Mouse (Mus musculus) heart, adult 11 months (tissue): ENCODE data around the gene Dcaf8.

Experiments
- DNase-seq: peaks from one replicate; pipeline ENCODE4 v3.0.0; 2022

Dcaf8 gene

DNA sequence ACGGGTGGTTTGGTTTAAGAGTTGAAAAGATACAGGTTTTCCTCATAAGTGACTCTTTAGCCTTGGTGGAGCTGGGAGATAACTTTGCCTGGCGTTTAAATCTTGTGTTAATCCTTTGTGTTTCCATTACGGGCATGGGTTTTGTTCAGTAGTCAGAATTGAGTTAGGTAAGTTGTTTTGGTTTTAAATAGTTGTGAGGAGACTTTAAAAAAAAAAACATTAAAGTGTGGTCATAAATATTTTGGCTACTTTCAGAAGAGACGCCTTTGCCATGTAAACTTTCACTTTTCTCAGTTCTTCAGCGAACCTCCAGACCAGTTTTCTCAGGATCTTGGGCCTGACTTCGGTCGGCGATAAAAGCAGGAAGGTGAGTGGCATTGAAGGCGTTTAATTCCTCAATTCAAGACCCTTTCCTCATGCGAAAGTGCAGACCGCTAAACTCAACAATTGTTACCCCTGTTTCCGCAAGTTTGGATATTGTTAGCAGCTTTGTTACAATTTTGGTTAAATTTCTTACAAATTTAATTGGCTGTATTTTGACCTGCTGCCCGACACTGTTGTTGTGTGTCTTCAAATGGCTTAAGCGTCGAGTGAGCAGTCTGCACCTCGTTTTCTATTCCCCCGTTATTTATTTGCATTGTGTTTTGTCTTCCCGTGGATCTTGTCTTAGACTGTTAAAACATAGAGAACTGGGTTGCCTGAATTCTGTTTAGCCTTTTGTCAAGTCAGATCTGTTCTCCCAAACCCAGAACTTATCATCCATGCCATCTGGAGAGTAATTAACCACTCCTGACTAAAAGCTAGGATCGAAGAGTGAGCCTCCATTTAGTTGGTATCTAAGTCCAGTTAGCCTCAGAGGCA, 1.3 kb downstream of the Dcaf8 start:
- no peak for DNase-seq

DNA sequence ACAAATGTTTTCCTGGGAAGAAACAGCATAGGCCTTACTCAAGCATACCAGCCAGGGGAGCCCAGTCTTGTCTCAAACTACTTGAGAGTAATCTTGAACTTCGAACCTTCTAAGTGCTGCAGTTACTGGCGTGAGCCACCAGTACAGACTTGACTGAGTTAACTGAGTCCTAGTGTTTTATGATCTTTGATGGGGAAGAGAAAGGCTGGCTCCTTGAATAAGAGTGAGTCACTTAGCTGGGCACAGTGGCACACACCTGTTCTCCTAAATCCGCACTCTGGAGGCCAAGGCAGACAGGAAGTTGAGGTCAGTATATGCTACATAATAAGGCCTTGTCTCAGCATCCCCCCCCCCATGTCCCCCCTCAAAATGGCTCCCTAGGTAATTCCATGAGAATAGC, 6.7 kb downstream of the Dcaf8 start:
- DNase-seq = no peak

DNA sequence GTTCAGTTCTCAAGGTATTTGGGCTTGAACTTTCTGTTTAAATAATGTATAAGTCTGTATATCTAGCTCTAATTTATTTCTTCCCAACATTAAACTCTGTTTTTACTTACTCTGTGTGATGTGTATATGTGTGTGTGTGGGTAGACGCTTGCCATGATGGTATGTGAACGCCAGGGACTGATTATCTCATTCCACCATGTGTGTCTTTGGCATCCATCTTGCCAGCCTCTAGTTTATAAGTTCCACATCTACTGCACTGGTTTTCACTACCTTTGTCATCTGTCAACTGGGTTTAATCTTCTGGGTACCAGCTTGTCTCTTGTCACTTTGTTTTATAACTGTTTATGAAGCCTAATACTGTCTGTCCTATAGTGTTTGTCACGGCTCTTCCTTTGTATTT, 7.6 kb downstream of the Dcaf8 start:
- DNase-seq = no peak

DNA sequence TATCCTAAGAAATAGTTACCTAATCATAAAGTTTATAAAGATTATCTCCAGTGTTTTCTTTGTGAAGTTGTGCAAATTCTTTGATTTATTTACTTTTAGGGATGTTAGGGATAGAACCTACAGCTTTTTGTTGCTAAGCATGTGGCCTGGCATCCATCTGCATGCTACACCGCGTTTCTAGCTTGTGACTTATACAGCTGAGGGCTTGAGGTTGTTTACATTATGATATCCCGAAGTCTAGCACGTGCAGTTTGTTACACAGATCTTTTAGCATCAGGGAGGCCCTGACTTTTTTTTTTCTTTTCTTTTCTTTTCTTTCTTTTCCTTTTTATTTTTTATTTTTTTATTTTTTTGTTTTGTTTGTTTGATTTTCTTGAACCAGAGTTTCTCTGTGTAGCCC, 12.1 kb downstream of the Dcaf8 start:
- no peak for DNase-seq

DNA sequence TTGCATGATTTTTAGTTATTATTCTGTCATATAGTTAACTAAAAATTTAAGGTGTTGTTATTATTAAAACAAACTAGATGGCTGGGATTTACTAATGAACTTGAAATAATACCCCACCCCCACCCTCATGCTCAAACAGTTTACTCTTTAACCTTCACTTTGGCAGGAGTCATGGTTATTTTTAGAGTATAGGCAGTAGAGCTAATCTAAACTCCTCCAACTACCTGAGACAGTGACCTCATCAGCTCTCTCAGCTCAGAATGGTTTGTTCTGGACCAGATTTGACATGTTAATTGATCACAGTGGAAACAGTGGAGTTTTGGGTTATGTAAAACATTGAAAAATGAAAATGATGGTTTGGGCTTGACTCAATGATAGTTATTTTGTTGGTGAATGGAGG, 12.6 kb downstream of the Dcaf8 start:
- no peak for DNase-seq

DNA sequence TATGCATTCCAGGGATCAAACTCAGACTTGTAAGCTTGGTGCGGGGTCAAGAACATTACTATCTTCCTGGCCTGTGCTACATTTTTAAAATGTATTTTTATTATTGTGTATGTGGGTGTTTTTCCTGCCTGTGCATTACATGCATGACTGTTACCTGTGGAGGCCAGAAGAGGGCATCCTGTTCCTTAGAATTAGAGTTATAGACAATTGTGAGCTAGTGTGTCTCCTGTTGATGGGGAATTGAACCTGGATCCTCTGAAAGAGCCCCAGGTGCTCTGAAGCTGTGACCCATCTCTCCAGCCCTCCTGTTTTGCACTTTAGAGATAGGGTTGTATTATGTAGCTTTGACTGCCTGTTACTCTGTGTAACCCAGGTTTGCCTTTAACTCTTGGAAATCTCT, 14.1 kb downstream of the Dcaf8 start:
- DNase-seq = no peak

DNA sequence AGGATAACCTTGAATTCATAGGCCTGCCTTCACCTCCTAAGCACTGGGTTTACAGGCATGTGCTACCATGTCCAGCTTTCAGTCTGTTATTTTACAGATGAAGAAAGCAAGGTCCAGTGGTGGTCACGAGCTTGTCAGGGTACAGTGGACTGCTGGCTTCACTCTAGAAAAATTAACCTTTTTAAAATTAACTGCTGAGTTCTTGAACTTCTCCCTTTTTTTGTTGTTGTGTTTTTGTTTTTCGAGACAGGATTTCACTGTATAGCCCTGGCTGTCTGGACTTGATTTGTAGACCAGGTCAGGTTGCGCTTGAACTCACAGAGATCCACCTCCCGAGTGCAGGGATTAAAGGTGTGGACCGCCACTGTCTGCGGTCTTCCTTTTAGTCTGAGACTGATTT, 15.1 kb downstream of the Dcaf8 start:
- no peak for DNase-seq

DNA sequence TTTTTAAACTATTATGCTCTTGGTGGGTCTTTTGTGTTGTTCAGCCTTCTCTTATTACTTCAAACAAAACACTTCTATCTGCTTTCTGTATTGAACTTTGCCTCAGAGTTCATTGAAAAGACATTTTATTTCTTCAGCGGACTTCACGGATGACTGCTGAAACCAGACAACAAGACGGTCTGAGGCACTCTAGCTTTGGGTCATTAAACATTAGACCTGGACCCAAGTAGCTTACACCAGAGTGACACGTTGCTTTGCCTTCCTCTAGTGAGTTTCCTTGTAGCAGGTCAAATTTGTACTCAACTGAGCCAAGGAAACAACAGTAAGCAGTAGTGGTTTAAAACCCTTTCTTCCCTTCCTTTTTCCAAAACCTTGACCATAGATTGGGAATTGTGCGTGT, 20.0 kb downstream of the Dcaf8 start:
- DNase-seq = no peak

DNA sequence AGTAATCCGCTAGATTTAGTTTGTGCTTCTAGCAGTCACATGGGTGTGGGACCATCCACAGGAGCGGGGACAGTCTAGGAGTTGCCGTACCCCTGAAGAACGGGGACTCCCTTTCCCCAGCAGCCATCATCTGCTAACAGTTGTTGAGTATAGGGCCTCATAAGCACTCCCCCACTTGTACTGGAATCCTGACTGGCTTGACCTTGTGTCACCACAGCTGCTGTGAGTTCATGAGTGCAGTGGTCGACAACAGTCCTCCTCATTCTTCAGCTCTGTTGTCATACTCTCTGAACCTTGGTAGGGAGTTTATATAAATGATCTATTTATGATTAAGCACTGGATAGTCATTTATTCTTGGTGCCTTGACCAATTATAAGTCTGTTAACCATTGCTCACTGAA, 21.9 kb downstream of the Dcaf8 start:
- peak; percentile 80 for DNase-seq

DNA sequence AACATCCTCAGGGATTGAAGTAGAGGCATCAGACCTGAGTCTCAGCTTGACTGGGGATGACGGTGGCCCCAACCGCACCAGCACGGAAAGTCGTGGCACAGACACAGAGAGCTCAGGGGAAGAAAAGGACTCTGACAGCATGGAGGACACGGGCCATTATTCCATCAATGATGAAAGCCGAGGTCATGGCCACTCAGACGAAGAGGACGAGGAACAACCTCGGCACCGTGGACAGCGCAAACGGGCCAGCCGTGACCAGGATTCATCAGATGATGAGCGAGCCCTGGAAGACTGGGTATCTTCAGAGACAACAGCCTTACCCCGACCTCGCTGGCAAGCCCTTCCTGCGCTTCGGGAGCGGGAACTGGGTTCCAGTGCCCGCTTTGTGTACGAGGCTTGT, 24.5 kb downstream of the Dcaf8 start:
- DNase-seq = peak; percentile 84

DNA sequence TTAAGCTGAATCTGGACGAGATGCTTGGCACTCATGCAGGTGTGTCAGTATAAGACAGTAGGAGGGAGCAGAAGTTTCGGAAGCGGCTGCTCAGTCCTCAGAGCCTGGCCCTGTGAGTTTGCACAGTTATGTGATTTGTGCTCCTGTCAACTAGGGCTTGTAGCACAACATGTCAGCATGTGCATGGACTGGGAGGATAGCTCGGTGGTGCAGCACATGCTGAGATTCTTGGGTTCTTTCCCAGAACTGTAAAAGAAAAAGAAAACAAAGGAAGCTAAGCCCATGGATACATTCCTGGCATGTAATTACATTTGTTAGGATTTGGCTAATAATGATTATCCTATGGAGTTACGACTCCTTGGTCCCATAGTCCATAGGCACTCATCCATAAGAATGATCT, 25.3 kb downstream of the Dcaf8 start:
- peak; percentile 41 for DNase-seq

DNA sequence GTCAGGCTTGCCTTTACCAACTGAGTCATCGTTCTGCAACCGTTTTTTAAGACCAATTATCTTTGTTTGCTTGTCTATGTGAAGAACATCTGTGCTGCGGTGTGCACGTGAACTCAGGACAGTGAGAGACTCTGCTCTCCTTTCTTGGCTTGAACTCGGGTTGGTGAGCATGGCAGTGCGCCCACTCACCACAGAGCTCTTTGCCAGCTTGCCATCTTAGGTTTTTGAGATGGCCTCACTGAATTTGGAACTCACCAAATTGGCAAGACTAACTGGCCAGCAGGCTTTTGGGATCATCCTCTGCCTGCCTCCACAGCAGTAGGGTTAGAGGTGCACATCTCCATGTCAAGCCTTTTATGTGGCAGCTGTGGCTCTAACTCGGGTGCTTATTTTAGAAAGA, 29.9 kb downstream of the Dcaf8 start:
- DNase-seq = peak; percentile 60

DNA sequence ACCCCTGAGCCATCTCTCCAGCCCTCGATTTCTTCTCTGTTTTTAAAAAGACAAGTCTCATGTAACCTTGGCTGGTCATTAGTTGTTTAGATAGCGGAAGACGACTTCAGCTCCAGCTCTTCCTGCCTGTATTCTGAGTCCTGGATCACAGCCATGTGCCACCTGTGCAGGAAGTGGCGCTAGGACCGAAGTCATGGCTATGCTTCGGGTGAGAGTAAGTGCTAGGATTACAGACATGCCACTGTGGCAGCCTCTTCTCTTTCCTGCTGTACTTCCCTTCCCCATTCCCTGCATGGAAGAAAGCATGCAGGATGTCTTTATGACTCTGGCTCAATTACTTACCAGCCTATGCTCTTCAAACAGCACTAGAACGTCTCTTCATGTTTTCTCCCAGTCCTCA, 31.2 kb downstream of the Dcaf8 start:
- DNase-seq = peak; percentile 90

DNA sequence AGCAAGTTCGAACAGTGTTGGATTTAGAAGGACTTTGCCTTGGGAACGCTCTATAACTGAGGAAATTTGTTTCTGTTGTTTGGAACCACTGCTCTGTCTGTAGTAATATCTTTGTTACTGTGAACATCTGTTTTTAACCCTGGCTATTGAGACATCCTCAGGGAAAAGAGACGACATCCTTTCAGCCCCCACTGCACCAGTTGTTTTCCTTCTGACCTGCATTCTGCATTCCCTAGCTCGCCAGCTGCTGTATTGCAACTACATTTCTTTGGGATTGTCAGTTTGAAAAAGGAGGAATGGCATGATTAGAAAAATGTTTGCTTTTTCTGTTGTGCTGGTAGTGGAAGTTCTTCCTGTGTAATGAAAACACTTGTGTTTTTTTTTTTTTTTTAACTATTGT, 33.0 kb downstream of the Dcaf8 start:
- peak; percentile 93 for DNase-seq

DNA sequence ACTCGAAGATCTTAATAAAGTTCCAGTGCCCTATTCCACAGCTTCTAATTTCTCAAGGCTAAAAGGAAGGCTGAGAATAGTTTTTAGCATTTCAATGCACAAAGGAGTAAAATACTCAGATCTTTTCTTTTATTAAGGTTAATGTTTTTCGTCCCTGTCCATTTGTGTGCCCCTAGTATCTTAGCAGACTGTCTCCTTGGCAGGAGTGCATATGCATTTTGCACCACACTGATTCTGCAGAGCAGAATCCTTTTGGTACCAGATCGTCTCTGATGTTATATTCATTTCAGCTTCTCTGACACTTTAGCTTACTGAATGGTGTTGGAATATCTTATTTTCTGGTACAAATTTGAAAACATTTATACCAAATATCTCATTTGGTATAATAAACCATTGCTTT, 33.9 kb downstream of the Dcaf8 start:
- no peak for DNase-seq

DNA sequence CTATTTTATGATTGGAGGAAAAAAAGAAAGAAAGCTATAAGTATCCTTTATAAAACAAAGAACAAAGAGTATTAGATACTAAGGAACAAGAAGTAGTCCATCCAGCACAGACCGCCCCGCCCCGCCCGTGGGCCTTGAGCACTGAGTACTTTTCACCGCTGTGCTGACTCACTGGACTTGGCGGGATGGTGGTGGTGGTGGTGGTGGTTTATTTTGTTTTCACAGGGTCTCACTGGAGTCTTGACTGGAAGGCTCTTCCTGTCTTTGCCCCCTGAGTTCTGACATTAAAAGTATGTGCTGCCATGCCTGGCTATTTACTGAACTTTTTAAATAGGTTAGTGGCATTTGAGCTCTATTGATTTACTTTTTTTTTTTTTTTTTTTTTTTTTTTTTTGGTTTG, 35.2 kb downstream of the Dcaf8 start:
- DNase-seq = peak; percentile 59

DNA sequence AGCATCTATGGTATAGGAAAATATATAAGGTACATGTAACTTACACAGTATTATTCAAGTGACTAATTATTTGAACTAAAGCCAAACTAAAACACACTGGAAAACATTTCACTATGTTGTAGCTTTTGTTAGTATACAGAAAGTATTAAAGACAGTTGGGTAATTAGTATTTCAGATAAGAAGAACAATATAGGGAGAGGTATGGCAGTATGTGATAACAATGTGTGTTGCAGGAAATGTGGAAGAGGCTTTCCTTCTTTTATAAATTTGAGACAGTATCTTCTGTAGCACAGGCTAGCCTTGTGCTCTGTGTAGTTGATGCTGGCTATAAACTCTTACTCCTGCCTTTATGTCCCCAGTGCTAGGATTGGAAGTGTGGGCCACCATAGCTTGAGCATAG, 36.0 kb downstream of the Dcaf8 start:
- DNase-seq = no peak

DNA sequence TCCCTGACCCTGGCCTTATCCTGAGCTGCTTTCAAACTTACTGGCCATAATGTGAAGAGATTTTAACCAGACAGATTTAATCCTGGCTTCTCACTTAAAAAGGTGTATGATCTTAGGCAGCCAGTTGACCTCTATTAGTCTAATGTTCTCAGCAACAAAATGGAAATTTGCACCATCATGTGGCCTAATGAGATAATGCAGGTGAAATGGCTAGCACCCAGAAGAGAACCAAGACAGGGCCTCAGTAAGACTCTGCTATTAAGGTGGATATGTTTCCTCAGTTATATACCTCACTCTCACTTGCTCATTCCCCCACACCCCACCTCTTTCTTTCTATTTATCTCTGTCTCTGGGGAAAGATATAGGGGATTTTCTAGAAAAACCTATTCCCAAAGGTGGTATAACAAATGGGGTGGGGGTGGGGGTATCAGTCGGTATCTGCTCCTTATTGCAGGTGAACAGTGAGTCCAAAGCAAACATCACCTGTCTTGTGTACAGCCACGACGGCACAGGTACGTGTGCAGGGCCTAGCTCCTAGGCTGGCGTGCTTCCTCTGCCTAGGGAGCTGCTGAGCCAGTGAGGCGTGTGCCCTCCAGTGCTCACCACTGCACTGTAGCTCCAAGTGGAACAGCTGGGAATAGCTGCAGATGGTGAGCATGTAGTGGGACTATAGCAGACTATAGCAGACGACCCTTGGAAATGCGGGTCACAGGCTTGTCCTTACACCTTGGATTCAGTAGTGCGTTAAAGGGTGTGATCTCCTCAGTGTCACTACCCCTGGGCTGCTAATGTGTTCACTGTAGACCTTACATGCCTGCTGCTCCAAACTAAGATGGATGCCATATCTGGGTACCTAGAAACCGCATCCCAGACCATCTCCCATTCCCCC, 38.8 kb downstream of the Dcaf8 start:
- DNase-seq = peak; percentile 87

DNA sequence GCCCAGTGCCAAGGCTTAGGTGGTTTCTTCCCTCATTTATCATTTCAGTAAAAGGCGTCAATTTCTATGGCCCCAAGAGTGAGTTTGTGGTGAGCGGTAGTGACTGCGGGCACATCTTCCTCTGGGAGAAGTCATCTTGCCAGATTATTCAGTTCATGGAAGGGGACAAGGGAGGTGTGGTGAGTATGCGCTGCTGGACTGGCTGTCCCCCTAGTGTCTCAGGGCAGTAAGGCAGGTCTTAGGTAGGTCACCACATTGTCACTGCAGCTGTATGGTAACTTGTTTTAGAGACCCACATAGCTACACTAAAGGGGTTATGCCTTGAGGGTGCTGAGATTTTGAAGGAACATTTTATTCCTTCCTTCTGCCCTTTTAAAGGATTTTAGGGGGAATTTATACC, 41.0 kb downstream of the Dcaf8 start:
- peak; percentile 78 for DNase-seq

DNA sequence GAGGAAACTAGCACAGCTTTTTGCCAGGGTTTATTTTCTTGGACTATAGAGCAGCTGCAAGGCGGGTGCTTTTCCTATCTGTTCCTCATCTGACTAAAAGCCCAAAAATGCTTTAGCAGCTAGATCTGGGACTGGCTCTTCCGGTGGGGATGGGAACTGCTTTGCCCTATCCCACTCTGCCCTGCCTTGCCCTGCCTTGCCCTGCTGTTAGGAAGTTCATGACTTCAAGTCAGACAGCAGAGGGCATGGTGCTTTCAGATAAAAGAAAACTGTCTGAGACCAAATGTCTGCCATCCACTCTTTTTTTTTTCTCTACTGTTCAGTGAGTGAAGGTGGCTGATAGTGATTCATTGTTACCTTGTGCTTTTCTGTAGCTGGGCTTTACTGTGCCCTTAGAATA, 43.7 kb downstream of the Dcaf8 start:
- DNase-seq = peak; percentile 90

DNA sequence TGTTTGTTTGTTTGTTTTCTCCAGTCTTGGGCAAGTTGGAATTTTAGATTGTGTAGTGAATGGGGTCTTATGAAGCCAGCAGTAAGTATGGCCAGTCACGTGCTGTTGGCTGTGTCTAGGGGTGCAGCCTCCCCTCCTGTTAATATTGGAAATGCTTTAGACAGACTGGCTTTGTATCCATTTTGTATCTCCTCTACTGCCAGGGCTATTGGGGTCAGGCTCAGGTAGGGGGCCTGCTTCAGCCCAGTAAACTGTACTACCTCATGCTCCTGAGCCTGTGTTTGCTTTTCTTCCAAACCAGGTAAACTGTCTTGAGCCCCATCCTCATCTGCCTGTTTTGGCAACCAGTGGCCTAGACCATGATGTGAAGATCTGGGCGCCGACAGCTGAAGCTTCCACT, 44.3 kb downstream of the Dcaf8 start:
- peak; percentile 78 for DNase-seq

DNA sequence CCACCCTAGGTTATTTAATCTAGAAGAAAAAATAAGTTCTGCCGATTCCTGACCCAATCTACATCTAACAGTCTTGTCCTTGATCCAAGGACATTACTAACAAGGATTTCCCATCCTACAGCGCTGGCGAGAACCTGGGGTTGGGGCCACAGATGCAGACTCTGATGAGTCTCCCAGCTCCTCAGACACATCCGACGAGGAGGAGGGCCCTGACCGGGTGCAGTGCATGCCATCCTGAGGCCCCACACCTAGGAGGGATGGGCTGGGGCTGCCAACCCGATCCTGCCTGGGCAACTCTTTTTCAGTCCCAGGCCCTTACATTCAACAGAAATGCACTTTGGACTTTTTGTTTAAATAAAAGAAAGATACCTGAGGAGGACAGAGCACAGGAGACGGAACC, 46.6 kb downstream of the Dcaf8 start:
- peak; percentile 59 for DNase-seq

DNA sequence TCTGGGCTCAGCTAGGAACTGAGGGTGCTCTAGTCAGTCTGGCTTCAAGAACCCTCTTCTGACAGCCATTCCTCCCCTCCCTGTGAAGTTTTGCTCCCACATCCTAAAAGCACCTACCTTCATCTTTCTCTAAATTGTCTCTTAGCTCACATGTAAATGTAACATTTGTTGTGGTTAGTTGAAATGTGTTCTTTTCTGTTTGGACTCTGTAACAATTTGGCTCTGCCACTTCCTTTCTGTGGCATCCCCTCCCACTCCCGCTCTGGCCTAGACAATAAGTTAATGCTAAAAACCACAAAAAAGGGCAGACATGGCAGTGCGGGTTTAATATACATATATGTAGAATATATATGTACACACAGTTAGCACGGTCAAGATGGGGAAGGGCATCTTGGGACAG, 49.3 kb downstream of the Dcaf8 start:
- DNase-seq = peak; percentile 64

DNA sequence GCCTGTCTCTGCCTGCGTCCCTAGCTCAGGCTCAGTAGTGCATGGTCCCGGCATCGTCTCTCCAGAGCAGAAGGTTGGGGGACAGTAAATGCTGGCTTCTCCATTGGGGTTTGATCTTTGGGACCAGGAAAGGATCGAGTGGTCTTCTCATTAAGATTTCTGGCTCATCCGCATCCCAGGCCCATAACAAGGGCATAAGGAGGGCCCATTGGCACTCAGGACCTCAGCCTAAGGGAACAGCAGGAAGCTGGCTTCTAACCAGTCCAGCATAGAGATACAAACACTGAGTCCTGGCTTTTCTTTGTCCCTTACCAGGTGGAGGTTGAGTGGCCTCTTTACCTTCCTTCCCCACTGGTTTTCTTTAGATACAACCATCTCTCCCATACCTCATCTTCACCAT, 50.0 kb downstream of the Dcaf8 start:
- peak; percentile 86 for DNase-seq
